Mouse (Mus musculus): ENCODE results near the gene Arid3b. TPM values are rescaled to one million over a fixed set of nuclear protein-coding genes. Genes with fewer than 3 reads are reported as not detected.

The Arid3b gene
- polyA plus RNA-seq, 1 experiment from 2014 or later = 7.2 TPM

DNA sequence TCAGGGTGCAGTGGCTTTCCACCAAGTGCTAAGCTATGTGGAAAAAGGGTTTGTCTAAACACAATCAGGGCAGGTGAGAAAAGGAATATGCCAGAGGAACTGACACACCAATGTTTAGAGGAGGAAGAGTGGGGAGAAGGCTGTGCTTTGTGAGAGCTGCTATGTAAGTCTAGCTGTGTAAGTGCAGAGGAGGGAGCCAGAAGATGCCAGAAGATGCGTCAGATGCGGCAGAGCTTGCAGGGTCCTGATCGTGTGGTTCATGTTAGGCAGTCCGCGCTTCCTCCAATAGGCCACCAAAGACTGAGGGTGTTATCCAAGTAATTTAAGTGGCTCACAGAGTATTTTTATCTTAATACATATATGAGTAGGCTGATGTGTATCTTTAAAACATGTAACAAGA, 31.3 kb upstream of the Arid3b start:
- Histone ChIP-seq H3K27ac (ENCODE audit: low read depth, low read length) (no peak overlapping the region), H3K27me3 (ENCODE audit: control insufficient read depth, insufficient read depth, low read length) (no peaks in the 10 kb centered on the region; the same call in 1 of the 2 replicates), H3K9me3 (ENCODE audit: control insufficient read depth, low read length) (no peaks in the 10 kb centered on the region), H3K36me3 (ENCODE audit: control insufficient read depth, insufficient read depth, low read length) (no peaks in the 10 kb centered on the region), H3K9ac (ENCODE audit: low read depth, low read length) (no peak overlapping the region), H3K4me3 (ENCODE audit: low read length) (no peak overlapping the region), H3K4me1 (ENCODE audit: control insufficient read depth, insufficient read depth, low read length) (no peaks in the 10 kb centered on the region), H3K4me2 (replicated peaks; ENCODE audit: low read depth, low read length) (no peak overlapping the region)
- no peak for ATAC-seq (ENCODE audit: low FRiP score, low TSS enrichment)
- WGBS = 86% methylated on average over 5 of the region's 5 CpGs

DNA sequence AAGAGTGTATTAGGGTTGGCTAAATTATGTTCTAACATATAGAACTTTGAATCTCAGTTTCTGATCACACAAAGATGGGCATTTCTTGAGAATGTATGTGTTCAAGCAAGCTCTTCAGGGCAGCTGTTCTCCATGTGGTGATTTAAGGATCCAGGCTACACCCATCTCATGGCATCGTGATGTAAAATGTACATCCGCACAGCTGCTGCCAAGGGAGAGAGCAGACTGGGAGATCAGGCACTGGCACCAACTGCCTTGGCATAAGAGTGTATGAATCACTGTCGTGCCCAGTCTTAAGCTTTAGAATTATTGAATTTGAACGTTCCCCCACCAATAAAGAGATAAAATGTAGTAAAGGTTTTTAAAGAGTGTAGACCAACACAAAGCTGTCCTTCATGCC, 30.6 kb upstream of the Arid3b start:
- Histone ChIP-seq H3K27me3 (ENCODE audit: control insufficient read depth, insufficient read depth, low read length) (no peaks in the 10 kb centered on the region; the same call in 1 of the 2 replicates), H3K4me2 (replicated peaks; ENCODE audit: low read depth, low read length) (no peak overlapping the region), H3K27ac (ENCODE audit: low read depth, low read length) (no peak overlapping the region), H3K9ac (ENCODE audit: low read depth, low read length) (no peak overlapping the region), H3K4me3 (ENCODE audit: low read length) (no peak overlapping the region), H3K4me1 (ENCODE audit: control insufficient read depth, insufficient read depth, low read length) (no peaks in the 10 kb centered on the region), H3K36me3 (ENCODE audit: control insufficient read depth, insufficient read depth, low read length) (no peaks in the 10 kb centered on the region), H3K9me3 (ENCODE audit: control insufficient read depth, low read length) (no peaks in the 10 kb centered on the region)
- ATAC-seq (ENCODE audit: low FRiP score, low TSS enrichment) = no peak
- WGBS = 88% methylated on average over 4 of the region's 4 CpGs

DNA sequence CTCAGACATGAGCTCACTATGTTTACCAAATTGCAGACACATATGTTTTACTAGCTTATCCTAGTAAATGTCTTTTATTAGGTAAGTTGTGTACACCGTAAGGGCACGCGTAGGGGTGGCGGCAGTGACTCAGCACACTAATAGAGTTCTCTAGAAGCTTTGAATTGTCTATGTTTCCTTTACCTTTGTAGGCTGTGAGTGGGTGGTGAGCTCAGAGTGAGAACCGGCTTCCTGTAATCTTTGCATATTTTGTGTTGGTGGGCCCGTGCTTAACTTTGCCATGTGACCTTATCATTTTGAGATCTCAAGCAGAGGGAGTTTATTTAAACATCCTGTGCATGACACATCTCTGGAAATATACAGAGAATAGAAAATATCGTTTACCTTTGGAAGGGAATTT, 29.9 kb upstream of the Arid3b start:
- no peak overlapping the region for H3K27ac ChIP-seq (ENCODE audit: low read depth, low read length)
- H3K36me3 ChIP-seq (ENCODE audit: control insufficient read depth, insufficient read depth, low read length) = no peaks in the 10 kb centered on the region
- no peak overlapping the region for H3K4me3 ChIP-seq (ENCODE audit: low read length)
- no peak for ATAC-seq (ENCODE audit: low FRiP score, low TSS enrichment)
- H3K27me3 ChIP-seq (ENCODE audit: control insufficient read depth, insufficient read depth, low read length) = no peaks in the 10 kb centered on the region; the same call in 1 of the 2 replicates
- no peaks in the 10 kb centered on the region for H3K4me1 ChIP-seq (ENCODE audit: control insufficient read depth, insufficient read depth, low read length)
- no peak overlapping the region for H3K9ac ChIP-seq (ENCODE audit: low read depth, low read length)
- H3K4me2 ChIP-seq (replicated peaks; ENCODE audit: low read depth, low read length) = no peak overlapping the region
- WGBS = 78% methylated on average over 7 of the region's 7 CpGs
- no peaks in the 10 kb centered on the region for H3K9me3 ChIP-seq (ENCODE audit: control insufficient read depth, low read length)

DNA sequence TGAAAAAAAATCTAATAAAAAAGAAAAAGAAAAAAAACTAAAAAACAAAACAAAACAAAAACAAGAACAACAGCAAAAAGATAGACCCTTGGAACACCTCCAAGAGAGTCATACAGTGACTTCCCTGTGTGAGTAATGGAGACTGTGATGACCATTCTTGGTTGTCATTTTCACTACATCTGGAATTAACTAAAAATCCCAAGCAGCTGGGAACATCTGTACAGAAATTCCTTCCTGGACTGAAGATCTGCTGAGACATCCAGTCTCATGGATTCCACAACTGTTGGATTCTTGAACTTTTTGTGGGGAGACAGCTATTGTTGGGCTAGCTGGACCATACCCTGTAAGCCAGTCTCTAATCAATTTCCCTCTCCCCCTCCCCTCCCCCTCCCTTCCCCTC, 27.7 kb upstream of the Arid3b start:
- Histone ChIP-seq H3K4me2 (replicated peaks; ENCODE audit: low read depth, low read length) (no peak overlapping the region), H3K9me3 (ENCODE audit: control insufficient read depth, low read length) (no peaks in the 10 kb centered on the region), H3K36me3 (ENCODE audit: control insufficient read depth, insufficient read depth, low read length) (no peaks in the 10 kb centered on the region), H3K27me3 (ENCODE audit: control insufficient read depth, insufficient read depth, low read length) (no peaks in the 10 kb centered on the region; the same call in 1 of the 2 replicates), H3K27ac (ENCODE audit: low read depth, low read length) (no peak overlapping the region), H3K4me3 (ENCODE audit: low read length) (no peak overlapping the region), H3K9ac (ENCODE audit: low read depth, low read length) (no peak overlapping the region), H3K4me1 (ENCODE audit: control insufficient read depth, insufficient read depth, low read length) (no peaks in the 10 kb centered on the region)
- ATAC-seq (ENCODE audit: low FRiP score, low TSS enrichment) = no peak

DNA sequence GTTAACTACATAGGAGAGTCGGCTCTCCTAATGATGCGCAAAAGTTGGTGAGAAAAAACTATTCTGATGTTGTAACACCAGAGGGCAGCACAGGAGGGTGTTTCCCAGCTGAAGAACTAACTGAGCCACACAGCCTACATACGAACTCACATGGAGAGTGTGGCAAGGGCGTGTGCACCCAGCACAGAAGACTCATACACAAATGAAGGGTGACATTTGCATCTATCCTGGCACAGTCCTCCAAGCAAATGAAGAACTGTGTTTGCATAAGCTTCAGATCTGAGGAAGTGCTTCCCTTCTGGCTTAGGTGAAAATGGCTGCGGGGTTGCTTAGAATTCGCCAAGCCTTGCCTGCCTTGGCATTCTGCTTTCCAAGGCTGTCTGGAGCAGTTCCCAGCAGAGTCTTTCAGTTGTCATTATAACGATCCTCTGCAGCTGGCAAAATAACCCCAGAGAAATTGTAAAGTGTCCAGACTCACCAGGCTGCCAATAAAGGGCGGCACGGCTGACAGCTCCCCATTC, 25.4 kb upstream of the Arid3b start:
- no peaks in the 10 kb centered on the region for H3K36me3 ChIP-seq (ENCODE audit: control insufficient read depth, insufficient read depth, low read length)
- H3K4me1 ChIP-seq (ENCODE audit: control insufficient read depth, insufficient read depth, low read length) = no peaks in the 10 kb centered on the region
- no peak overlapping the region for H3K4me3 ChIP-seq (ENCODE audit: low read length)
- H3K9me3 ChIP-seq (ENCODE audit: control insufficient read depth, low read length) = no peaks in the 10 kb centered on the region
- 48% methylated on average over 9 of the region's 9 CpGs for WGBS
- no peak overlapping the region for H3K4me2 ChIP-seq (replicated peaks; ENCODE audit: low read depth, low read length)
- no peak overlapping the region for H3K27ac ChIP-seq (ENCODE audit: low read depth, low read length)
- no peaks in the 10 kb centered on the region for H3K27me3 ChIP-seq (ENCODE audit: control insufficient read depth, insufficient read depth, low read length)
- H3K9ac ChIP-seq (ENCODE audit: low read depth, low read length) = no peak overlapping the region
- ATAC-seq (ENCODE audit: low FRiP score, low TSS enrichment) = no peak

DNA sequence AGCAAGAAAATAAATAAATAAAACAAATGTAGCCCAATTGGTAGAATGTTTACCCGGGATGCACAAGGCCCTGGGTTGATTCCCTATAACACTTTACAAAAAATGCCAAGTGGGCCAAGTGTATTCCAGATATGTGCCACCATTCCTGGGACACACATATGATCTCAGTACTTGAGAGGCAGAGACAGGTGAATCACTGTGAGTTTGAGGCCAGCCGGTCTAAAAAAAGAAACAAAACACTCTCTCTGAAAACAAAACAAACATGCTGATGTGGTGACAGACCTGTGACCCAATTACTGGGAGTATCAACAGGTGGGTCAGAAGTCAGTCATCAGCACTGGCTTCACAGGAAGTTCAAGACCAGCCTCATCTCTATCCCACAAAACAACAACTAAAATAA, 19.9 kb upstream of the Arid3b start:
- no peak overlapping the region for H3K4me3 ChIP-seq (ENCODE audit: low read length)
- H3K4me2 ChIP-seq (replicated peaks; ENCODE audit: low read depth, low read length) = no peak overlapping the region
- 78% methylated on average over 2 of the region's 2 CpGs for WGBS
- H3K27ac ChIP-seq (ENCODE audit: low read depth, low read length) = no peak overlapping the region
- no peaks in the 10 kb centered on the region for H3K36me3 ChIP-seq (ENCODE audit: control insufficient read depth, insufficient read depth, low read length)
- no peak overlapping the region for H3K9ac ChIP-seq (ENCODE audit: low read depth, low read length)
- no peaks in the 10 kb centered on the region for H3K4me1 ChIP-seq (ENCODE audit: control insufficient read depth, insufficient read depth, low read length)
- H3K9me3 ChIP-seq (ENCODE audit: control insufficient read depth, low read length) = no peaks in the 10 kb centered on the region
- no peak for ATAC-seq (ENCODE audit: low FRiP score, low TSS enrichment)
- no peaks in the 10 kb centered on the region for H3K27me3 ChIP-seq (ENCODE audit: control insufficient read depth, insufficient read depth, low read length)

DNA sequence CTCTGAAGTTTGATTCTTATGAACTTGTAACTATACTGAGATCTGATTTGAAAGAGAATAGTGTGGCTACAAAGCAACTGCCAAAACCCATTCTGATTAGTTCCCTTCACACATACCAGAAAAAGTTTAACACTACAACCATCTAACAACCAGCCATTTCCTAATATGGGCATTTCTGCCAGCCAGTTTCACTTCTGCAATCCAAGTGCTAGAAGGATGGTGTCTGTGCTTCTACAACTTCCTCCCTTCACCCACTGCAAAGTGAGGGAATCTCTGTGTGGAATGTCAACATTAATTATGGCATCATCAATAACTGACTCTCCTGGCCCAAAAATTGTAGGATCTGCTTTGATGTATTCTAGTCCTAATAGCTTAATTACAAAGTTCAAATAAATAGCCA, 17.7 kb upstream of the Arid3b start:
- H3K27me3 ChIP-seq (ENCODE audit: control insufficient read depth, insufficient read depth, low read length) = no peaks in the 10 kb centered on the region
- H3K4me3 ChIP-seq (ENCODE audit: low read length) = no peak overlapping the region
- H3K4me2 ChIP-seq (replicated peaks; ENCODE audit: low read depth, low read length) = no peak overlapping the region
- no peaks in the 10 kb centered on the region for H3K36me3 ChIP-seq (ENCODE audit: control insufficient read depth, insufficient read depth, low read length)
- H3K4me1 ChIP-seq (ENCODE audit: control insufficient read depth, insufficient read depth, low read length) = no peaks in the 10 kb centered on the region
- no peaks in the 10 kb centered on the region for H3K9me3 ChIP-seq (ENCODE audit: control insufficient read depth, low read length)
- H3K9ac ChIP-seq (ENCODE audit: low read depth, low read length) = no peak overlapping the region
- H3K27ac ChIP-seq (ENCODE audit: low read depth, low read length) = no peak overlapping the region
- ATAC-seq (ENCODE audit: low FRiP score, low TSS enrichment) = no peak

DNA sequence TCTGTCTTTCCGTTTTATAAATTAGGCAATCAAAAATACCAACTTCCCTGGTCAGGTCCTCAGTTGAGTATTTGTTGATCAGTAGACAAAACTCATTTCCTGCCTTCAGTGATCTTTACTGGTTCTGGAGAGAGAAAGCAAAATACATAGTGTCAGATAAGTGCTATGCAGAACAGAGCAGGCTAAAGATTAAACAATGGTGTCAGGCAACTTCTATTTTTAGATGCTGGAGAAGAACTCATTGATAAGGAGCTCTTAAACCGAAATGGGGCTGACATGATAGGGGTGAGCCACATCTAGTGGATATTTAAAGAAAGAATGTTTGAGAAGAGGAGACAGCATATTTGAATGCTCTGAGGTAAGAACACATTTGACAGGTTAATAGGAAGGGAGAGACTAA, 2.4 kb upstream of the Arid3b start:
- WGBS = 84% methylated on average over 2 of the region's 2 CpGs
- no peak overlapping the region for H3K4me2 ChIP-seq (replicated peaks; ENCODE audit: low read depth, low read length)
- 0 out of 2 replicates have a peak, but pooled peaks cover 6% of the 10 kb centered on the region for H3K27me3 ChIP-seq (ENCODE audit: control insufficient read depth, insufficient read depth, low read length)
- H3K9ac ChIP-seq (ENCODE audit: low read depth, low read length) = no peak overlapping the region
- H3K4me3 ChIP-seq (ENCODE audit: low read length) = no peak overlapping the region
- H3K4me1 ChIP-seq (ENCODE audit: control insufficient read depth, insufficient read depth, low read length) = peaks cover 12% of the 10 kb centered on the region; the same call in 1 of the 2 replicates
- no peaks in the 10 kb centered on the region for H3K36me3 ChIP-seq (ENCODE audit: control insufficient read depth, insufficient read depth, low read length)
- H3K27ac ChIP-seq (ENCODE audit: low read depth, low read length) = no peak overlapping the region
- ATAC-seq (ENCODE audit: low FRiP score, low TSS enrichment) = no peak
- H3K9me3 ChIP-seq (ENCODE audit: control insufficient read depth, low read length) = no peaks in the 10 kb centered on the region

DNA sequence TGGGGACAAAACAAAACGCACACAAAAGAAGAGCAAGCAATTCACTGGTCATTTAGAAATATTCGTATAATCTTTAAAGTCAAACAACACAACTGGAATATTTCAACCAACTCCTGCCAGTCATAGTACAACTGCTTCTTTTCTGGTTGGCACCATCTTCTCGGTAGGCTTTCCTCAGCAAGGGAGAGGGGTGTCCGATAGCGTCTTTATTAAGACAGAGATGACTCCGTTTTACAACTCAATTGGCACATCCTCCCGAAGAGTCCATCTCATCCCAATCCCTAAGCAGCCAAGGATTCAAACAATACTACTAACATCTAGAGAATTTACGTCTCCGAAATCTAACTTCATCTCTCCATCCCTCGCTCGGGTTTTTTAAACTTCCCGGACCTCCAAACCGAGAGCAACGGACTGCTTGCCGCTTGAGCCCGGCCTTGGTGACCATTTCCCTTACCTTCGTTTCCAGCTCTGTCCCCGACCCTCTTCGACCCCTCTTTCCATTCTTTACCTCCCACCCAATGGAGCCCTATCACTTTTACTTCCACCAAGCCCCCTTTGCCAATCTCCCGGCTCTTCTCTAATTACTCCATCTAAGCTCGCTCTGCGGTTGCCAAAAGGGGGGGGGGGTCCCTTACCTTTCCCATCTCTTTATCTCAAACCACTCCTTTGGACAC, 615 bp downstream of the Arid3b start:
- H3K4me1 ChIP-seq (ENCODE audit: control insufficient read depth, insufficient read depth, low read length) = peaks cover 20% of the 10 kb centered on the region; the same call in 1 of the 2 replicates
- peak overlapping the region; percentile 82 for H3K4me2 ChIP-seq (replicated peaks; ENCODE audit: low read depth, low read length)
- no peaks in the 10 kb centered on the region for H3K9me3 ChIP-seq (ENCODE audit: control insufficient read depth, low read length)
- H3K27ac ChIP-seq (ENCODE audit: low read depth, low read length) = no peak overlapping the region
- H3K4me3 ChIP-seq (ENCODE audit: low read length) = peak overlapping the region; percentile 75
- WGBS = 2% methylated on average over 22 of the region's 22 CpGs
- H3K27me3 ChIP-seq (ENCODE audit: control insufficient read depth, insufficient read depth, low read length) = peaks cover 14% of the 10 kb centered on the region; the same call in 1 of the 2 replicates
- ATAC-seq (ENCODE audit: low FRiP score, low TSS enrichment) = peak; percentile 5; the same call in 1 of the 2 replicates
- H3K9ac ChIP-seq (ENCODE audit: low read depth, low read length) = peak overlapping the region; percentile 64
- no peaks in the 10 kb centered on the region; the same call in 1 of the 2 replicates for H3K36me3 ChIP-seq (ENCODE audit: control insufficient read depth, insufficient read depth, low read length)
